In genomic region chr7:19876781-19877425, GRCm38 (mm10) we compare ENCODE assay signal across 8 mouse cellular contexts. TPM values are rescaled to one million over a fixed set of nuclear protein-coding genes. Genes with fewer than 3 reads are reported as not detected.
DNase-seq lines count a peak whose midpoint lies in the region; ATAC-seq lines count a peak whose summit lies in the region.
"Had no signal": no experiment of that assay in that cellular context is flagged by ENCODE, and none has a peak within 500 bp of the region (broad histone marks: within the 10 kb centered on the region; RNA-seq: fewer than 3 reads in every experiment).

No protein-coding gene starts in this region.

- H3K9me3 ChIP-seq in hindbrain, embryonic 13.5 days = no peaks in the 10 kb centered on the region

- WGBS in hindbrain, embryonic 13.5 days = 64% methylated on average over 14 of the region's 14 CpGs

- H3K27ac ChIP-seq in hindbrain, embryonic 13.5 days = no peak overlapping the region

- peak; percentile 16 for DNase-seq in thymus, postnatal 0 days (ENCODE audit: low spot score)
- no peak for DNase-seq in thymus, adult 18-20 months
- no peak for DNase-seq in urinary bladder, adult 18-20 months (ENCODE audit: low spot score in 2 of 2)
- DNase-seq in layer of hippocampus, adult 8-10 months (ENCODE audit: low spot score in 2 of 2) = no peak
- DNase-seq in kidney, adult 8-10 months = no peak

- no peak overlapping the region for H3K4me2 ChIP-seq in hindbrain, embryonic 13.5 days

- H3K27me3 ChIP-seq in hindbrain, embryonic 13.5 days = no peaks in the 10 kb centered on the region

- H3K4me3 ChIP-seq in hindbrain, embryonic 13.5 days = no peak overlapping the region
- H3K4me3 ChIP-seq: erythroblast, embryonic 14.5 days had no signal

- H3K36me3 ChIP-seq in hindbrain, embryonic 13.5 days = no peaks in the 10 kb centered on the region

- H3K9ac ChIP-seq in hindbrain, embryonic 13.5 days = no peak overlapping the region

- ATAC-seq in hindbrain, embryonic 13.5 days (ENCODE audit: low FRiP score) = peak; percentile 57; the same call in 1 of the 2 replicates
- peak; percentile 63 for ATAC-seq in megakaryocyte-erythroid progenitor cell, adult 5-6 weeks (replicated peaks; ENCODE audit: low FRiP score, low TSS enrichment, poor library complexity, severe bottlenecking)

- H3K4me1 ChIP-seq in hindbrain, embryonic 13.5 days (replicated peaks) = no peaks in the 10 kb centered on the region

RNA-seq across cellular contexts. Expression of gene Ceacam19, which starts 10.9 kb away (rescaled TPM):
- 0.10 and 0.14 TPM in 2 replicates for polyA plus RNA-seq in thymus, postnatal 0 days (2015; fragmentation: Nextera tagmentation; extraction: Ambion mirVana)
- not detected in 2 replicates for polyA plus RNA-seq in hindbrain, embryonic 13.5 days (2015; fragmentation: Nextera tagmentation; extraction: Ambion mirVana)
- not detected in 2 replicates for total RNA-seq in megakaryocyte-erythroid progenitor cell, adult 5-6 weeks (2014; fragmentation: Nextera tagmentation)
- not detected in 2 replicates for total RNA-seq in megakaryocyte-erythroid progenitor cell, adult 5-6 weeks (2017)
- total RNA-seq in layer of hippocampus, adult 8-10 months (2022) = not detected
- polyA plus RNA-seq: erythroblast, embryonic 14.5 days had no signal

RNA-seq across cellular contexts. Expression of gene Ceacam16, which starts 15.8 kb away (rescaled TPM):
- polyA plus RNA-seq in thymus, postnatal 0 days (2015; fragmentation: Nextera tagmentation; extraction: Ambion mirVana) = 0.46 and 0.59 TPM in 2 replicates
- polyA plus RNA-seq in hindbrain, embryonic 13.5 days (2015; fragmentation: Nextera tagmentation; extraction: Ambion mirVana) = 0.48 and 0.58 TPM in 2 replicates
- not detected in 2 replicates for total RNA-seq in megakaryocyte-erythroid progenitor cell, adult 5-6 weeks (2014; fragmentation: Nextera tagmentation)
- not detected in 2 replicates for total RNA-seq in megakaryocyte-erythroid progenitor cell, adult 5-6 weeks (2017)
- total RNA-seq in layer of hippocampus, adult 8-10 months (2022) = not detected
- polyA plus RNA-seq: erythroblast, embryonic 14.5 days had no signal

RNA-seq across cellular contexts. Expression of gene Gm19345, which starts 25.1 kb away (rescaled TPM):
- polyA plus RNA-seq in thymus, postnatal 0 days (2015; fragmentation: Nextera tagmentation; extraction: Ambion mirVana) = not detected in 2 replicates
- polyA plus RNA-seq in hindbrain, embryonic 13.5 days (2015; fragmentation: Nextera tagmentation; extraction: Ambion mirVana) = 7.6 and 9.3 TPM in 2 replicates
- not detected in 2 replicates for total RNA-seq in megakaryocyte-erythroid progenitor cell, adult 5-6 weeks (2014; fragmentation: Nextera tagmentation)
- not detected in 2 replicates for total RNA-seq in megakaryocyte-erythroid progenitor cell, adult 5-6 weeks (2017)
- 1 to 10 TPM; 1.5 to 2.6 (median 2.2) TPM for total RNA-seq in layer of hippocampus, adult 8-10 months (2022)
- polyA plus RNA-seq: erythroblast, embryonic 14.5 days had no signal

RNA-seq across cellular contexts. Expression of gene Pvr, which starts 44.1 kb away (rescaled TPM):
- 33.7 and 52.4 TPM in 2 replicates for polyA plus RNA-seq in thymus, postnatal 0 days (2015; fragmentation: Nextera tagmentation; extraction: Ambion mirVana)
- 7.8 and 9.4 TPM in 2 replicates for polyA plus RNA-seq in hindbrain, embryonic 13.5 days (2015; fragmentation: Nextera tagmentation; extraction: Ambion mirVana)
- 1.3 and 6.4 TPM in 2 replicates for total RNA-seq in megakaryocyte-erythroid progenitor cell, adult 5-6 weeks (2014; fragmentation: Nextera tagmentation)
- 0.85 and 0.91 TPM in 2 replicates for total RNA-seq in megakaryocyte-erythroid progenitor cell, adult 5-6 weeks (2017)
- 10 to 100 TPM; 12.5 to 16.1 (median 13.8) TPM for total RNA-seq in layer of hippocampus, adult 8-10 months (2022)

RNA-seq across cellular contexts. Expression of gene Bcl3, which starts 54.3 kb away (rescaled TPM):
- 9.5 and 13.1 TPM in 2 replicates for polyA plus RNA-seq in thymus, postnatal 0 days (2015; fragmentation: Nextera tagmentation; extraction: Ambion mirVana)
- polyA plus RNA-seq in hindbrain, embryonic 13.5 days (2015; fragmentation: Nextera tagmentation; extraction: Ambion mirVana) = 0.60 and 1.5 TPM in 2 replicates
- 3.3 TPM in 1 of 2 replicates, not detected in the other for total RNA-seq in megakaryocyte-erythroid progenitor cell, adult 5-6 weeks (2014; fragmentation: Nextera tagmentation)
- 0.34 TPM in 1 of 2 replicates, not detected in the other for total RNA-seq in megakaryocyte-erythroid progenitor cell, adult 5-6 weeks (2017)
- total RNA-seq in layer of hippocampus, adult 8-10 months (2022) = 10 to 100 TPM in 1 of 4 experiments, 1 to 10 TPM in 1, under 1 TPM in 2; 0.75 to 11.9 (median 2.3) TPM
